Mouse (Mus musculus): Measurements from ENCODE around the gene Kctd18.

GRCm38 (mm10) chr1:57969327-57970271 is 49.2 kb downstream of the Kctd18 start:
- TF ChIP-seq CTCF (IDR thresholded peaks at IDR 0.05) (peak; percentile 95), EP300 (IDR thresholded peaks at IDR 0.05; ENCODE audit: insufficient read depth, low read depth, low read length) (peak; percentile 57; the same call in 1 of the 2 replicates)
